Mouse (Mus musculus) heart, adult 2 months (tissue): ENCODE data around the gene Egfr.

Experiments
- CTCF ChIP-seq: fragments of 200-600 bp; IDR thresholded peaks from 2 replicates; pipeline ENCODE4 v1.8.1; 2022; ENCODE audit warnings: antibody characterized with exemption, mild to moderate bottlenecking, moderate library complexity
- EP300 ChIP-seq: fragments of 200-500 bp; IDR thresholded peaks from 2 replicates; pipeline ENCODE4 v1.6.1; 2011; ENCODE audit warnings: low read depth, low read length, control low read depth; ENCODE audit not compliant: insufficient read depth
- POLR2A ChIP-seq: fragments of 200-500 bp; IDR thresholded peaks from 2 replicates; pipeline ENCODE4 v1.6.1; 2011; ENCODE audit warnings: mild to moderate bottlenecking, low read depth, low read length, control low read depth; ENCODE audit not compliant: insufficient read depth

DNA sequence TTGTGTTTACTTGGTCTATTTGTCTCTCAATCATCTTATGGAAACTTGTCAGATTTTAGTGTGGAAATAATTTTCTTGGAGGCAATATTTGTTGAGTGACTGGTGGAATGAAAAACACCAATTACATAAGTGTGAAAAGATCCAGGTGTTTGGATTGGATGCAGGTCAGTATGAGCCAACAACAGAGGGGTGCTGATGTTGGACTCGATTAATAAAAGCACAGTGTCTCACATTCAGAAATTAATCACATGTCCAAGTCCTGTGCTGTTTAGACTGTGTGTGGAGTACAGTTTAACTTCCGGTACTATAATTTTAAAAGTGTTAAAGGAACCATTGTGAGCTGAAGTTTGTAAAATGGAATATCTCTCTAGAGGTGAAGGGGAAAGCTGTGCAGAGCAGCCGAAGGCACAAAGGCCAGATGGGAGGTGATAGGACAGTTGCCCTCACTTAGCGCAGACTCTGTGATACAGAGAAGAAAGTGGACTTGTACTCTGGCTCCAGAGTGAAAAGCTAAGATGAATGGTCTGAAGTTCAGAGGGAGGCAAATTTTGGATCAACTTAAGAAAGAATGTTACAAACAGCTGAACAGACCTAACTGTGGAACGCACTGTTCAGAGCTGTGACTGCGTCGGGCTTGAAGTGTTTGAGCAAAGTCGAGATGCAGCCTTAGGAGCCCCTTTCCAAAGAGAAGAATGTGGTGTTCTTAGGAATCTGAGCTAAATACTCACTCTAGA lies 32.1 kb downstream of the Egfr start:
- TF ChIP-seq CTCF, result no peak
- TF ChIP-seq POLR2A, result no peak
- TF ChIP-seq EP300, result no peak
